Mouse (Mus musculus) retina, embryonic 14.5 days (tissue): ENCODE measurements at regions not wholly inside any gene's neighbourhood (a gene's known extent, or its start where the extent isn't known, plus 50 kb on each side); places are given as distances from the start of the nearest gene placed in this dataset.

Source experiments
- DNase-seq: peaks from one replicate; pipeline ENCODE4 v3.0.0-alpha.2; 2015; ENCODE audit warnings: low spot score

DNA sequence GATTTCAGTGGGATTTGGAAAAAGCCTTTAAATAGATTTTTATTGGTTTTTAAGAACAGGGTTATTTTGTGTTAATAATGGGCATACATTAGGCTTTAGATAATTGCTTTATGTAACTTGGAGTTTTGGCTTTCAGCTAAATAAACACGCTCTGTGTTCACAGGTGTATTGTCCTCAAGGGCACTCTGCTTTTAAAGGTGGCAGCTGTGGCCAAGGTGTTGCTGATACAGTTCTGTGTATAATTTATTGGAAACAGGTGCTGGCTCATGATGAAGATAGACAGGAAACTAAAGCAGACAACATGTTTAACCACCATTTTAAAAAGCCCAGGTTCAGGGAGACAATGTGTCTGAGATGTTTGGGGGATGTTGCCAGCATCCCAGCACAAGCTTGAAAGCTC, 242.3 kb upstream of the Lrtm1 start:
- no peak for DNase-seq

DNA sequence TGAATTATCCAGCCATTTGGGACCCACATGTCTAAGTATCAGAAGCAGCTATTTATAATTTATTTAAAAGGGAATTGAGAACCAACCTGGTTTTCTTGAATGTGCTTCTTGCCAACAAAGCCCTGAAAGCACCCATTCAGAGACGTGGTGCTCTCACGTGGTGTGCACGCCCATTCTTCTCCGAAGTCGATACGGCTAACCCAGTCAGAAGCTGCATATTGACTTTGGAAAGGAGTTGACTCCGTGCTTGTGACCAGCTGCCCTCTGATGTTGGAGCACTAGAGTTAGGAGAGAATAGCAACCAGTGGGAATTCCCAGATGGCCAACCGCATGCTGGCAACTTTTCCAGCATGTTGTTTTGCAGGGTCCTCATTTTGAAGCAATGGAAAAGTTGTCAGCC, 240.2 kb upstream of the Lrtm1 start:
- DNase-seq, result no peak

DNA sequence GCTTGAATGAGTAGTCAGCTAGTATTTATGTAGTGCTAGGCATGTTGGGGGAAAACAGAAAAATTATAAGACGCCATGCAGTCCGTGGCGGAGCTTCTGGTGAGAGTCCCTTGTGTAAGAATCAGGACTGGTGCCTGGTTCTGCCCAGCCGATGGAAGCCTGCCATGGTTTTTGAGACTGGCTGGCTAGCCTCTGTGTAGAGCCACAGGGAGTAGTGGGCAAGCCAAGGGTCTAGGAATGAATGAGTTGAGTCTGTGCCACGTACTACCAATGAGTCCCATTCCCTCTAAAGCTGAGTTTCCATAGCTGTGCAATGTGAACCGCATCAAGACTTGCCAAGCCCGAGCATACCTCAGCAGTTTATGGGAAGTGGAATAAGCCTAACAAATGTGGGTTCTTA, 236.3 kb upstream of the Lrtm1 start:
- no peak for DNase-seq

DNA sequence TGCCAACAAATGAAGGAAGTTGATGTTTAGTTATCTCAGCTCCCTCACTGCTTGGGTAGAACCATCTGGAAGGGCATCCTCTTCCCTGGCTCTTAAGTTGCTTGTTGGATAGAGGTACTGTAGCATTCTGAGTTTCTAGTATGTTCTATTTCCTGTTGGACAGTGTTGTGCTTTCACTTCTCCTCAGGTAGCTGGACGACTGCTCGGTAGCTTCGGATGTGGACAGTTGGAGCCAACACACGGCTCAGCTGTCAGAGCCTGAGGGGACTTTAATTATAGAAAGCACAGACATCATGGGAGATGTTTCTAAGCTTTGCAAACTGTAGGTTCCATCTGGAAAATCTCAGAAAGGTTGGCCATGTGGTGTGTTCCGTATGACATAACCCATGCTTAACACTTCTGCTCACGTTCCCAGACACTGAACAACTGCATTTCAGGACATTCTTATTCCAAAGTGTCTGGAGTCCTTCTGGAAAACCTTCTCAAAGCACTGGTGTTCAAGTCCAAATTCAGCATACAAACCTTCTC, 233.8 kb upstream of the Lrtm1 start:
- no peak for DNase-seq

DNA sequence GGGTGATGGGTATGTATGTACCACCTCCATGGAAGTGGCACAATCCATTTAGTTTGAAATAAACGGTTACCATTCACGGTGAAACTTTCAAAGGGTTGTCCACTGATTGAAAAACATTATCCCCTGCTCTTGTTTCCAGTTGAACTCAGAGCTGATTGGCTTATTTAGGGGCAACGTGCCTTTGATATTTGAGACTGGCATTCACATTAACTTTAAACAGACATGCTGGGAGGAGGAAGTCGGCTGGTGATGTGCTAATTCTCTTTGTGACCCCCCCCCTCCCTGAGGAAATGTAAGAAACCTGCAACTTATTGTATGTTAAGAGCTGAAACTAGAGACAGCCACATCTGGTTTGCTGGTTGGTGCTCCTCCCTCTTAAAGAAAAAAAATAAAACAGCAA, 219.7 kb upstream of the Lrtm1 start:
- DNase-seq, result no peak

DNA sequence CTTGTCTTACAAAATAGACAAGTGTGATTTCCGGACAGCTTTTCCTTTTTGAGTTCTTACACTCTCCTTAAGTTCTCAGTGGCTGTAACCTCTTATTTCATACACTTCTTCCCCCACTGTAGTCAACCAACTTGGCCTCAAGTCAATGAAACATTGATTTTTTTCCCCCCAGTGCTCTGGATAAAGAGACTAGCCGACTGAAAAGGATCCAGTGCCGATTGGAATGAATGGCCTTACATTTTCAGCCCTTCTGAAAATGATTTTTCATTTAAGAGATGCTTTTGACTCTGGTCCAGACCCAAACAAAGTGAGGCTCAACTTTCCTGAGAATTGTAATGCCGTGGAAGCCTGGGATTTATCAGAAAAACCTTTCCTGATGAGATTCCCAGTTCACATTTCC, 216.3 kb upstream of the Lrtm1 start:
- DNase-seq, result no peak

DNA sequence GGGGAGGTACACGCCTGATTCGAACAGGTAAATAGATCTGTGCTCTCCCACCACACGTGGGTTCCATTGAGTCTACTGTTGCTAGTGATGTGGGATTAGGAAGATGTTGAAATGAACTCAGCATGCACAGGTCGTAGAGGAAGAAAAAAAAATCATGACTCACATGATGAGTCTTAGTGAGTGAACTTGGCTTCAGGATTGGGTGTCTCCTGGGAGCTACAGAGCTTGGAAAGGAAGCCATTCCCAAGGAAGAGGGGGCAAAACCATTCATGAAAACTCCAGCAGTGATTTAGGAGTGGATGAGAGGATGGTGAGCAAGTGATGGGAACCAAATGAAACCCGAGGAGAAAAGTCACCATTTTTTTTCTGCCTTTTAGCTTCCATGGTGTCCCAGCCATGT, 215.9 kb upstream of the Lrtm1 start:
- no peak for DNase-seq

DNA sequence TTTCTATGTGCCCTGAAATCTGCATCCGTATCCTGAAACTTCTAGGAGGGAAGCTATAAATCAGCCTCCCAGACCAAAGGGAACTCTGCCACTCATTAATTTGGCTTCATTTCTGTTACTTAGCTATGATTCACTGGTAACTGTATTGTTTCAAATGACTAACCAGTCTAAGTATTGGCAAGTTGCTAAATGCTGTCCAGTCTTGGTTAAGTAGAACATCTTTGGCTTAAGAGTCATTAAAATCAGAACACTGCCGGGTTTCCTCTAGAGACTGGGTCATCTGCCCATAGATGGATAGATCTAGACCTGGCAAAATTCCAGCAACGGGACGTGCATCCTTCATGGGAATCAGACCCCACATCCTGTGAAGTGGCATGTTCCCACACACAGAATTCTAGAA, 209.9 kb upstream of the Lrtm1 start:
- DNase-seq, result no peak

DNA sequence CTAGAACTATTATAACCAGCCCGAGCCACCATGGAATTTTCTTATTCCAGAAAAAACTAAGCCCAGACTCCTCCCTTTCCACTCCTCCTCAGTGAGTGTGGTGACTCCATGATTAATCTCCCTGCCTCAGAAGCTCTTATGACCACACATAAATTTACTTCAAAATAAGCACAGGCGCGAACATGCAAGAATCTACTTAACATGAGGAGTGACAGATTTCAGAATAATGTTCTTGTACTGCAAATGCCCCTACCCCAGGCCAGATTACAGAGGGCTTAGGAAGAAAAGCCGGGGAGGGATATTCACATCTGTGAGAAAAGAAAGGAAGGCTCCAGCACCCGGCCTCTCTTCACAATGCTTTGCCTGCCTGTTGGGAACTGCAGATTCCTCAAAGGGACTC, 208.7 kb upstream of the Lrtm1 start:
- no peak for DNase-seq

DNA sequence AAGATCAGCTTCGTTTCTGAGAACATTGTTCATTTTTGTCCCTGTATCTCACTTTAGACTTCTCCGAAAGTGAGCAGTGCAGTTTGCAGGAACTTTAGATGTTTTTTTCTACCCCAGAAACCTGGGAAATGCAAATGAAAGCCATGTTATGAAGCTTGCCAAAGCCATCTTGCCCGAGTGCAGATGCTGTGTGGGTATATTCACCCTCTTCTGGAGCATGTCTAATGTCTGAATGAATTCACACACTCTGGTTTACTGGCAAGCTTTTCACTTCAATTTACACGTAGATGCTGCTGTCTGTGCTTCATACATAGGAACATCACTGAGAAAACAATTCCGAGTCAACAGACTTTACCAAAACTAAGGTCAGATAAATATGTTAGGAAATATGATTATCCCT, 197.0 kb upstream of the Lrtm1 start:
- DNase-seq, result no peak

DNA sequence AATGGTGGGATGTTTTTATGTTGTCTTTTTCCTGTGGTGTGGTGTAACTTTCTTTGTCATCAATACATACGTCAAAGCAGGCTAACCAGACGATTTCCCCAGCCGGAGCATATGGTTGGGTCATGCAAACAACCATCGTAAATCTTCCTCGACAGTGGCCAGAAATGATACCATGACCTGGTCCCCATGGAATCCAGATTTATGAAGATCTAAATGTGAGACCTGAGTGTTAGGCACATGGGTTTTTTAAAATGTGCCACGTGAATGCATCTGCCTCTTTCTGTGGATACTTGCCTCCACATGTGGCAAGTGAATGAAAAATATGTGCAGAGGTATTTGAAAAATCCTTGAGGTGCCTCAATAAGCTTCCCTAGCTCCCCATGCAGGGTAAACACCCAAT, 190.8 kb upstream of the Lrtm1 start:
- no peak for DNase-seq

DNA sequence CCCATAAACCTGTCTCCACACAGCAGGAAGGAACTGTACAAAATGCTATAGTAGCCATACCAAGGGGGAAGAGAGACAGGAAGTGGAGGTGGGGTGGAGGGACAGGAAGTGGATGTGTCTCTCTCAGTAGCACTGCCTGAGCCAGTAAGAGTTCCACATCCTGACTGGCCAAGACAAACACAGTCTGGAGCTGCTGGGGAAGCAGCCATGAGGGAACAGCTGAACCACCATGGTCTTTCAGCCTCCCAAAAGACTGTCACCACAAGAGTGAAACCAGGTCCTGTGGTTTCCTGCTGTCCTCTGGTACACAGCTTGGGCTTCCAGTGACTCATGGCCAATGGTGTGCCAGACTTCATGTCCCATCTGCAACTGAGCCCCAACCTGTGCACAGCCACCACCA, 180.9 kb upstream of the Lrtm1 start:
- no peak for DNase-seq

DNA sequence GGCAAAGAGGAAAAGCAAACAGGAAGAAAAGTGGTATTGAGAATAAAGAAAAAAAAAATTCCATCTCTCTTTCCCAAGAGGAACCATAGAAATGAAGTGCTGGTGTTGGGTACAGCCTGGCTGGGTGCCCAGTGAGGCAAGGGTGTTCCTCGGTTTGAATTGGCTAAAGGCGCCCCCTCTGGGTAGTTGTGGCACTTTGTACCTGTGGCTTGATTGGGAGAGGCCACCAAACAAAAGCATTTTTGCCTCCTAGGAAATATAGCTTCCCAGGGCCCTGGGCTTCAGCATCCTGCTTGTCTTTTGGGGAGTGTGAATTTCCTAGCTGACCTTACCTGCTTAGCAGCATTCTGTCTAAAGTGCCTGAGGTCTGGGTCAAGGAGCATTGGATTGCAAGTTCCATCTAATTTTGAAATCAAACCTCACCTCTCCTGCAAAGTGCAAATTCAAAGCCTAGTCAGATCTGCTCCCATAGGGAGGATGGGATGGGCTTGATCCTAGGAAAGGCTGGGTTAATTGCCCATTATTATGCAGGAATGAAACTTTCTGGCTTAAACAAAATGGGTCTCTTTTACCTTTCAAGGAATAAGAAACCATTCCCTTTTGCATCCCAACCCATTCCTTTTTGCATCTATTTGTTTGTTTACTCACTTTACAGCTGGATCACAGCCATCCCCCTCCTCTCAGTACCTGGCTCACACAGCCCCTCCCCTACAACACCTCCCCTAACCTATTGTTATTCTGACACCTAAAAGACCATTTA, 169.0 kb upstream of the Lrtm1 start:
- peak; percentile 14 for DNase-seq
